Mouse (Mus musculus) limb, embryonic 10.5 days (tissue): ENCODE data around the gene Rad51b. TPM values are rescaled to one million over a fixed set of nuclear protein-coding genes. Genes with fewer than 3 reads are reported as not detected.
A peak's percentile ranks its signal among the peaks of the same experiment; 100 is the strongest.

Experiments used
- DNase-seq: peaks from one replicate; pipeline ENCODE4 v3.0.0-alpha.2; 2017; ENCODE audit warnings: low spot score
- H3K27ac ChIP-seq: fragments of 300-500 bp; sonication (generic); 2 replicates; pipeline ENCODE4 v1.5.1; 2016; ENCODE audit warnings: mild to moderate bottlenecking
- H3K27me3 ChIP-seq: fragments of 300-500 bp; sonication (generic); 2 replicates; pipeline ENCODE4 v1.6.1; 2016; ENCODE audit warnings: low read depth, mild to moderate bottlenecking; ENCODE audit not compliant: poor library complexity, severe bottlenecking
- H3K36me3 ChIP-seq: fragments of 300-500 bp; sonication (generic); 2 replicates; pipeline ENCODE4 v1.6.1; 2016; ENCODE audit warnings: mild to moderate bottlenecking, moderate library complexity
- H3K4me1 ChIP-seq: fragments of 300-500 bp; sonication (generic); 2 replicates; pipeline ENCODE4 v1.6.1; 2016
- H3K4me3 ChIP-seq: fragments of 300-500 bp; sonication (generic); 2 replicates; pipeline ENCODE4 v1.5.1; 2016; ENCODE audit warnings: mild to moderate bottlenecking, moderate library complexity
- H3K9me3 ChIP-seq: fragments of 300-500 bp; sonication (generic); replicated peaks from 2 replicates; pipeline ENCODE4 v1.6.1; 2016; ENCODE audit warnings: mild to moderate bottlenecking
- WGBS: fragments of 180-500 bp; shearing (Covaris S2); methylation state at CpG from one replicate; pipeline ENCODE4 v1.1.7; 2016; 5-methylcytosine and 5-hydroxymethylcytosine counted together
- polyA plus RNA-seq: library from polyadenylated mRNA; unstranded; fragments of >200 nt; fragmentation: Nextera tagmentation; extraction: Ambion mirVana; gene quantifications from 2 replicates; pipeline ENCODE4 v1.2.1, GENCODE M21; 2016

The Rad51b gene
- polyA plus RNA-seq, 1 experiment from 2014 or later, result 7.4 TPM

GRCm38 (mm10) chr12:79739918-79740639, 443.0 kb downstream of the Rad51b start:
- no peak overlapping the region for H3K27ac ChIP-seq
- no peak for DNase-seq
- peaks cover 27% of the 10 kb centered on the region for H3K4me1 ChIP-seq
- H3K36me3 ChIP-seq, result no peaks in the 10 kb centered on the region
- H3K4me3 ChIP-seq, result no peak overlapping the region
- no peaks in the 10 kb centered on the region for H3K27me3 ChIP-seq
- 93% methylated on average over 11 of the region's 11 CpGs for WGBS
- H3K9me3 ChIP-seq, result no peaks in the 10 kb centered on the region

GRCm38 (mm10) chr12:79742211-79742610, 445.1 kb downstream of the Rad51b start:
- no peak for DNase-seq
- 56% methylated on average over 7 of the region's 7 CpGs for WGBS

GRCm38 (mm10) chr12:79744131-79744530, 447.0 kb downstream of the Rad51b start:
- Histone ChIP-seq H3K4me3 (no peak overlapping the region), H3K27me3 (no peaks in the 10 kb centered on the region), H3K4me1 (peaks cover 54% of the 10 kb centered on the region), H3K36me3 (no peaks in the 10 kb centered on the region), H3K27ac (no peak overlapping the region), H3K9me3 (no peaks in the 10 kb centered on the region)
- WGBS, result 92% methylated on average over 6 of the region's 6 CpGs
- DNase-seq, result no peak

More at GRCm38 (mm10) chr12:79742211-79742610, 445.1 kb downstream of the Rad51b start:
- peaks cover 37% of the 10 kb centered on the region for H3K4me1 ChIP-seq
- H3K27ac ChIP-seq, result peak overlapping the region; percentile 68
- H3K9me3 ChIP-seq, result no peaks in the 10 kb centered on the region
- no peak overlapping the region for H3K4me3 ChIP-seq
- H3K36me3 ChIP-seq, result no peaks in the 10 kb centered on the region
- no peaks in the 10 kb centered on the region for H3K27me3 ChIP-seq

- no peak for DNase-seq
- Histone ChIP-seq H3K36me3 (no peaks in the 10 kb centered on the region), H3K4me1 (peaks cover 64% of the 10 kb centered on the region), H3K27ac (no peak overlapping the region), H3K4me3 (no peak overlapping the region), H3K27me3 (no peaks in the 10 kb centered on the region), H3K9me3 (no peaks in the 10 kb centered on the region)
- 72% methylated on average over 5 of the region's 5 CpGs for WGBS
These were observed 448.1 kb downstream of the Rad51b start for GRCm38 (mm10) chr12:79745225-79745624.

GRCm38 (mm10) chr12:79745845-79746510, 448.9 kb downstream of the Rad51b start:
- 21% methylated on average over 10 of the region's 10 CpGs for WGBS
- Histone ChIP-seq H3K9me3 (no peaks in the 10 kb centered on the region), H3K36me3 (no peaks in the 10 kb centered on the region), H3K4me3 (no peak overlapping the region), H3K27me3 (no peaks in the 10 kb centered on the region), H3K27ac (no peak overlapping the region; the same call in 1 of the 2 replicates), H3K4me1 (peaks cover 72% of the 10 kb centered on the region)
- DNase-seq, result no peak

- Histone ChIP-seq H3K36me3 (no peaks in the 10 kb centered on the region), H3K4me1 (peaks cover 78% of the 10 kb centered on the region), H3K9me3 (no peaks in the 10 kb centered on the region), H3K27ac (no peak overlapping the region), H3K27me3 (no peaks in the 10 kb centered on the region), H3K4me3 (no peak overlapping the region)
- DNase-seq, result no peak
- 85% methylated on average over 3 of the region's 3 CpGs for WGBS
These were observed 450.5 kb downstream of the Rad51b start for GRCm38 (mm10) chr12:79747541-79747940.

- Histone ChIP-seq H3K27ac (peak overlapping the region; percentile 47; the same call in 1 of the 2 replicates), H3K4me3 (no peak overlapping the region), H3K4me1 (peaks cover 89% of the 10 kb centered on the region), H3K36me3 (no peaks in the 10 kb centered on the region), H3K9me3 (no peaks in the 10 kb centered on the region), H3K27me3 (no peaks in the 10 kb centered on the region)
- WGBS, result 63% methylated on average over 4 of the region's 4 CpGs
- no peak for DNase-seq
These were observed 451.8 kb downstream of the Rad51b start for GRCm38 (mm10) chr12:79748862-79749261.

GRCm38 (mm10) chr12:79750253-79751125, 453.4 kb downstream of the Rad51b start:
- 20% methylated on average over 10 of the region's 10 CpGs for WGBS
- no peaks in the 10 kb centered on the region for H3K36me3 ChIP-seq
- DNase-seq, result peak; percentile 53

GRCm38 (mm10) chr12:79751781-79752180, 454.7 kb downstream of the Rad51b start:
- H3K27me3 ChIP-seq, result no peaks in the 10 kb centered on the region
- WGBS, result 39% methylated on average over 8 of the region's 8 CpGs
- H3K4me1 ChIP-seq, result peaks cover 93% of the 10 kb centered on the region
- DNase-seq, result no peak
- H3K36me3 ChIP-seq, result no peaks in the 10 kb centered on the region
- no peaks in the 10 kb centered on the region for H3K9me3 ChIP-seq
- no peak overlapping the region for H3K4me3 ChIP-seq
- H3K27ac ChIP-seq, result peak overlapping the region; percentile 83

More at GRCm38 (mm10) chr12:79750253-79751125, 453.4 kb downstream of the Rad51b start:
- Histone ChIP-seq H3K9me3 (no peaks in the 10 kb centered on the region), H3K4me3 (peak overlapping the region; percentile 11; the same call in 1 of the 2 replicates), H3K27me3 (no peaks in the 10 kb centered on the region), H3K27ac (peak overlapping the region; percentile 83), H3K4me1 (peaks cover 93% of the 10 kb centered on the region)

GRCm38 (mm10) chr12:79752189-79752588, 455.1 kb downstream of the Rad51b start:
- Histone ChIP-seq H3K4me1 (peaks cover 96% of the 10 kb centered on the region), H3K27me3 (no peaks in the 10 kb centered on the region), H3K27ac (peak overlapping the region; percentile 83), H3K9me3 (no peaks in the 10 kb centered on the region), H3K4me3 (no peak overlapping the region), H3K36me3 (no peaks in the 10 kb centered on the region)
- WGBS, result 14% methylated on average over 5 of the region's 5 CpGs
- DNase-seq, result no peak

- Histone ChIP-seq H3K36me3 (no peaks in the 10 kb centered on the region), H3K4me3 (no peak overlapping the region), H3K27me3 (no peaks in the 10 kb centered on the region), H3K4me1 (peaks cover 87% of the 10 kb centered on the region), H3K9me3 (no peaks in the 10 kb centered on the region), H3K27ac (peak overlapping the region; percentile 75)
- WGBS, result 42% methylated on average over 4 of the region's 4 CpGs
- peak; percentile 49 for DNase-seq
These were observed 458.5 kb downstream of the Rad51b start for GRCm38 (mm10) chr12:79755617-79756016.

- no peak overlapping the region for H3K4me3 ChIP-seq
- no peaks in the 10 kb centered on the region for H3K36me3 ChIP-seq
- no peaks in the 10 kb centered on the region for H3K9me3 ChIP-seq
- peaks cover 79% of the 10 kb centered on the region for H3K4me1 ChIP-seq
- H3K27ac ChIP-seq, result peak overlapping the region; percentile 75
- no peaks in the 10 kb centered on the region for H3K27me3 ChIP-seq
- DNase-seq, result no peak
- WGBS, result 24% methylated on average over 5 of the region's 5 CpGs
These were observed 459.3 kb downstream of the Rad51b start for GRCm38 (mm10) chr12:79756352-79756751.
